Mouse (Mus musculus) kidney, embryonic 14.5 days (tissue): ENCODE measurements at regions not wholly inside any gene's neighbourhood (a gene's known extent, or its start where the extent isn't known, plus 50 kb on each side); places are given as distances from the start of the nearest gene placed in this dataset.

Experiments used
- ATAC-seq: fragments of 200-750 bp; cut with Nextera tagmentation; 2 replicates; pipeline ENCODE4 v1.8.0; 2017; ENCODE audit warnings: moderate number of reproducible peaks, mild to moderate bottlenecking, moderate TSS enrichment, moderate library complexity; ENCODE audit not compliant: low FRiP score, low TSS enrichment
- H3K27ac ChIP-seq: fragments of 300-500 bp; sonication (generic); 2 replicates; pipeline ENCODE4 v1.5.1; 2014; ENCODE audit warnings: low read depth, mild to moderate bottlenecking, low read length, moderate library complexity, mixed read lengths
- H3K27me3 ChIP-seq: fragments of 300-500 bp; sonication (generic); 2 replicates; pipeline ENCODE4 v1.6.1; 2014; ENCODE audit warnings: mild to moderate bottlenecking, low read length; ENCODE audit not compliant: control insufficient read depth, insufficient read depth
- H3K36me3 ChIP-seq: fragments of 300-500 bp; sonication (generic); 2 replicates; pipeline ENCODE4 v1.6.1; 2014; ENCODE audit warnings: low read length, mixed read lengths; ENCODE audit not compliant: control insufficient read depth, insufficient read depth
- H3K4me1 ChIP-seq: fragments of 300-500 bp; sonication (generic); 2 replicates; pipeline ENCODE4 v1.6.1; 2014; ENCODE audit warnings: low read length, mixed read lengths; ENCODE audit not compliant: control insufficient read depth, insufficient read depth
- H3K4me2 ChIP-seq: fragments of 300-500 bp; sonication (generic); replicated peaks from 2 replicates; pipeline ENCODE4 v1.6.1; 2014; ENCODE audit warnings: low read depth, mild to moderate bottlenecking, low read length
- H3K4me3 ChIP-seq: fragments of 300-500 bp; sonication (generic); 2 replicates; pipeline ENCODE4 v1.5.1; 2014; ENCODE audit warnings: mild to moderate bottlenecking, low read length
- H3K9ac ChIP-seq: fragments of 300-500 bp; sonication (generic); 2 replicates; pipeline ENCODE4 v1.6.1; 2014; ENCODE audit warnings: low read depth, mild to moderate bottlenecking, low read length, moderate library complexity
- H3K9me3 ChIP-seq: fragments of 300-500 bp; sonication (generic); 2 replicates; pipeline ENCODE4 v1.6.1; 2016; ENCODE audit warnings: low read length; ENCODE audit not compliant: control insufficient read depth
- WGBS: fragments of 180-500 bp; shearing (Covaris S2); extraction: QIAGEN DNeasy Blood & Tissue Kit; methylation state at CpG from one replicate; pipeline ENCODE4 v1.1.7; 2014; 5-methylcytosine and 5-hydroxymethylcytosine counted together

- H3K9me3 ChIP-seq = no peaks in the 10 kb centered on the region
- no peak overlapping the region for H3K4me3 ChIP-seq
- H3K4me1 ChIP-seq = no peaks in the 10 kb centered on the region
- 58% methylated on average over 4 of the region's 4 CpGs for WGBS
- H3K36me3 ChIP-seq = no peaks in the 10 kb centered on the region
- no peak overlapping the region for H3K9ac ChIP-seq
- no peak for ATAC-seq
- no peak overlapping the region for H3K4me2 ChIP-seq
- peaks cover 15% of the 10 kb centered on the region; the same call in 1 of the 2 replicates for H3K27me3 ChIP-seq
- no peak overlapping the region for H3K27ac ChIP-seq
Observed at GRCm38 (mm10) chr5:119739386-119739785, 68.9 kb downstream of the Tbx3 start.

GRCm38 (mm10) chr5:119741116-119741515 is 70.6 kb downstream of the Tbx3 start:
- WGBS = 5% methylated on average over 6 of the region's 6 CpGs
- H3K27ac ChIP-seq = no peak overlapping the region
- H3K4me2 ChIP-seq = no peak overlapping the region
- no peaks in the 10 kb centered on the region for H3K4me1 ChIP-seq
- no peak overlapping the region for H3K9ac ChIP-seq
- peaks cover 15% of the 10 kb centered on the region; the same call in 1 of the 2 replicates for H3K27me3 ChIP-seq
- H3K36me3 ChIP-seq = no peaks in the 10 kb centered on the region
- ATAC-seq = 0 out of 2 replicates have a peak, but pooled peaks have one; percentile 57
- H3K4me3 ChIP-seq = no peak overlapping the region
- no peaks in the 10 kb centered on the region for H3K9me3 ChIP-seq

- Histone ChIP-seq H3K36me3 (no peaks in the 10 kb centered on the region), H3K9me3 (no peaks in the 10 kb centered on the region), H3K4me2 (no peak overlapping the region), H3K4me1 (peaks cover 2% of the 10 kb centered on the region; the same call in 1 of the 2 replicates), H3K4me3 (no peak overlapping the region), H3K9ac (no peak overlapping the region), H3K27me3 (peaks cover 32% of the 10 kb centered on the region), H3K27ac (no peak overlapping the region)
- ATAC-seq = no peak
- WGBS = 79% methylated on average over 10 of the region's 10 CpGs
Observed at GRCm38 (mm10) chr5:119743733-119744132, 73.3 kb downstream of the Tbx3 start.

DNA sequence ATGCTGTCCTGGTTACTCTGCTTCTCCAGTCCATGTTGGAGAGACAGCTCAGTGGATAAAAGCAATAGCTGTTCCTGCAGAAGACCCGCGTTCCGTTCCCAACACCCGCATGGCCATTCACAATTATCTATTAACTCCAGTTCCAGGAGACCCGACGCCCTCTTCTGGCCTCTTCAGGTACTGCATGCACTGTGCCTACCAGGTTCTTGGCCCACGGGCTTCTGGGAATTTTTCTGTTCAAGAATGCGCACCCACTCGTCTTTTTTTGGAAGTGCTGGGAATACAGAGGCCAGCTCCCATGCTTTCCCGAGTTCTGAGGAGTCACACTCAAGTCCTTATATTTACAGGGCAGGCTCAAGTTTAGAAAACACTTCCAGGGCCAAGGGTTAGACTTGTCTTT is 76.6 kb downstream of the Tbx3 start:
- Histone ChIP-seq H3K27ac (no peak overlapping the region), H3K4me2 (no peak overlapping the region), H3K4me1 (peaks cover 8% of the 10 kb centered on the region; the same call in 1 of the 2 replicates), H3K9me3 (no peaks in the 10 kb centered on the region), H3K36me3 (no peaks in the 10 kb centered on the region), H3K4me3 (no peak overlapping the region), H3K27me3 (peaks cover 47% of the 10 kb centered on the region), H3K9ac (no peak overlapping the region)
- ATAC-seq = no peak
- WGBS = 69% methylated on average over 10 of the region's 10 CpGs

DNA sequence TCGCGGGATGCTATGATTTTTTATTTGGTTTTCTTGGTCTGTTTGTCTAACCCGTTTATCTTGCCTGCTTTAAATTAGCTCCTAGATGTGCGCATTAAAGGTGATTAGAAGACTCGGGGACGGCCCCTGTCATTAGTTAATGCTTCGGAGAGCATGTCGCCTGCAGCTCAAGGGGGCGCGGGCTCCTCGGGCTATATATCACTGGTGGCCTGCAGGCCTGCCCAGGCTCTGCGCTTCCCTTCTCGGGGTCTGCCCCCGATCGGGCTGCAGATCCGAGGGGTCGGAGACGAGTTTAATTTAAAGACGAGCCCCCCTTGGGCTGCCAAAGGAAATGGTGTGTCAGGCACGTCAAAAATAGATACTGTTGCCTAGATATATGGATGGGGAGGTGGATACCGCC is 78.2 kb downstream of the Tbx3 start:
- H3K4me2 ChIP-seq = peak overlapping the region; percentile 31
- no peak overlapping the region for H3K9ac ChIP-seq
- ATAC-seq = no peak

DNA sequence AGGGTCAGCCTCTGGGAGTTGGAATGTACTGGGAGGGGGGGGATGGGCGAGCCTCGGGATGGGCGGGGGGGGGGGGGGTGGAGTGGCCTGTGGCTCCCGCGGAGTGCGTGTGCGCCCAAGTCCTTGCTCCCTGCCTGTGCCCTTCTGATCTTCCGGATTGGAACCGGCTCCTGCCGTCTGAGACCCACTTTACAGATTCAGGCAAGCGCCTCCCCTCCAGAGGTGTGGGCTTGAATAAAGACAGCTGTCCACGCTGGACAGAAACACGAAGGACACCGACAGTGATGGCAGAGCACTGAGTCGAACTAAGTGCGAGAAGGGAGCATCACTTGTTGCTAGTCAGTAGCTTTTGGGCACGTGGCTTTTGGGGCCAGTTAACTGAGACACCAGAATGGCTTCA is 78.7 kb downstream of the Tbx3 start:
- no peak for ATAC-seq
- Histone ChIP-seq H3K9ac (no peak overlapping the region), H3K36me3 (no peaks in the 10 kb centered on the region), H3K4me2 (peak overlapping the region; percentile 31), H3K4me3 (peak overlapping the region; percentile 13; the same call in 1 of the 2 replicates), H3K27ac (no peak overlapping the region), H3K27me3 (peaks cover 50% of the 10 kb centered on the region), H3K9me3 (0 out of 2 replicates have a peak, but pooled peaks cover 2% of the 10 kb centered on the region), H3K4me1 (peaks cover 8% of the 10 kb centered on the region; the same call in 1 of the 2 replicates)
- 4% methylated on average over 16 of the region's 17 CpGs for WGBS

More for the DNA sequence above, 78.2 kb downstream of the Tbx3 start:
- H3K27ac ChIP-seq = no peak overlapping the region
- 0 out of 2 replicates have a peak, but pooled peaks cover under 1% of the 10 kb centered on the region for H3K9me3 ChIP-seq
- peaks cover 46% of the 10 kb centered on the region for H3K27me3 ChIP-seq
- peaks cover 8% of the 10 kb centered on the region; the same call in 1 of the 2 replicates for H3K4me1 ChIP-seq
- no peaks in the 10 kb centered on the region for H3K36me3 ChIP-seq
- peak overlapping the region; percentile 13; the same call in 1 of the 2 replicates for H3K4me3 ChIP-seq
- under 1% methylated on average over 21 of the region's 21 CpGs for WGBS

- Histone ChIP-seq H3K9me3 (peaks cover 5% of the 10 kb centered on the region; the same call in 1 of the 2 replicates), H3K27me3 (peaks cover 15% of the 10 kb centered on the region), H3K36me3 (no peaks in the 10 kb centered on the region), H3K4me3 (no peak overlapping the region), H3K4me2 (no peak overlapping the region), H3K9ac (no peak overlapping the region), H3K27ac (no peak overlapping the region), H3K4me1 (no peaks in the 10 kb centered on the region)
- ATAC-seq = no peak
- 45% methylated on average over 9 of the region's 9 CpGs for whole genome bisulfite sequencing
Observed at GRCm38 (mm10) chr5:119755782-119756181, 76.7 kb upstream of the Tbx5 start.

GRCm38 (mm10) chr5:119758880-119759279 is 73.6 kb upstream of the Tbx5 start:
- 70% methylated on average over 4 of the region's 4 CpGs for WGBS
- Histone ChIP-seq H3K4me2 (no peak overlapping the region), H3K4me1 (no peaks in the 10 kb centered on the region), H3K9me3 (peaks cover 2% of the 10 kb centered on the region; the same call in 1 of the 2 replicates), H3K27me3 (0 out of 2 replicates have a peak, but pooled peaks cover 2% of the 10 kb centered on the region), H3K36me3 (no peaks in the 10 kb centered on the region), H3K4me3 (no peak overlapping the region), H3K27ac (no peak overlapping the region), H3K9ac (no peak overlapping the region)
- no peak for ATAC-seq

DNA sequence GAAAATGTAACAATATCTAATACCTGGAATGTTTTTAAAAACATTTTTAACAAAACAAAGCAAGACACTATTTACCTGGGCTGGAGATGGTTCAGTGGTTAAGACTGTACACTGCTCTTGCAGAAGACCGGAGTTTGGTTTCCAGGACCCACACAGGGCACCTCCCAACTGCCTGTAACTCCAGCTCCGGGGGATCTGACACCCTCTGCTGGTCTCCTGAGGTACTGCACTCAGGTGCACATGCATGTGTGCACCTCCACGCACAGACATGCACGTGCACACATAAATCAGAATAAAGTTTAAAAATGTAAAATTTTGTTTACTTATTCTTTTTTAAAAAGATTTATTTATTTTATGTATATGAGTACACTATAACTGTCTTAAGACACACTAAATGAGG is 70.4 kb upstream of the Tbx5 start:
- Histone ChIP-seq H3K9ac (no peak overlapping the region), H3K27ac (no peak overlapping the region), H3K4me3 (no peak overlapping the region), H3K27me3 (peaks cover 4% of the 10 kb centered on the region), H3K36me3 (no peaks in the 10 kb centered on the region), H3K9me3 (peaks cover 2% of the 10 kb centered on the region; the same call in 1 of the 2 replicates), H3K4me2 (no peak overlapping the region), H3K4me1 (no peaks in the 10 kb centered on the region)
- no peak for ATAC-seq
- WGBS = 79% methylated on average over 4 of the region's 4 CpGs
